Mouse (Mus musculus): ENCODE results near the gene Tsc22d4.

- TF ChIP-seq POLR2A (IDR thresholded peaks at IDR 0.05; ENCODE audit: borderline replicate concordance, insufficient read depth, low read length) (no peak), CTCF (IDR thresholded peaks at IDR 0.05; ENCODE audit: borderline replicate concordance, insufficient read depth, low read depth, low read length) (no peak)
Observed at GRCm38 (mm10) chr5:137753111-137753832, 7.7 kb downstream of the Tsc22d4 start.

Data from cerebellum, adult 2 months (tissue).